Mouse (Mus musculus): Measurements from ENCODE around the gene Krt19. TPM values are rescaled to one million over a fixed set of nuclear protein-coding genes. Genes with fewer than 3 reads are reported as not detected.

The Krt19 gene
- total and polyA plus RNA-seq, 2 experiments from 2014 or later, result 20.6 to 52.2 TPM

DNA sequence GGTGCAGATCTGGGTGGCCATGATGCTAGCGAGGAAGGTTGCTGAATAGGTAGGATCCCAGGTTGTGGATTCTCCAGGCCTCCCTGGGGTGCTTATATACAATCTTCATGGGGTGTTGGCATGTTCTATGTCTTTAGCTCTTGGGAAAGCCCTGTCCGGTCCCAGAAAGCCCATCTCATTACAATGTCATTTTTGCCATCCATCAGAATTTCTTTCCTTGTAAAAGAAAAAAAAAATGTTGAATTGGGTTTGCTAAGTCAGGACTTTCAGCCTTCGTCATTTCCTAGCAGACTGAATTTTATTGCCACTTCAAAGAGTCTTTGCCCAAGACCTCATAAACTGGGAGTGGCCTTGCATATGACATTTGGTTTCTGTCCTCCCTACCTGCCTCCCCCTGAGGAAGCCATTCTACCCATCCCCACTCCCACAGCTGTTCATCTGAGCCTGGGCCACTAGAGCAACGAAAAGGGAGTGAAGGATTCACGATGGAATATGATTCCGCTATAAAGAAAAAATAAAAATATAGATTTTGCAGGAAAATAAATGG is 42.8 kb downstream of the Krt19 start, which contains the start of gene Krt36:
Gene Krt36 (minus strand): TSS at position 51 of the 547 bp plus-strand sequence.
- TF ChIP-seq CTCF (IDR thresholded peaks at IDR 0.05; ENCODE audit: low read depth) (no peak), EP300 (IDR thresholded peaks at IDR 0.05; ENCODE audit: low read depth) (no peak)
- Histone ChIP-seq H3K4me3 (ENCODE audit: low read depth, low read length) (no peak within 1 kb of the TSS), H3K27ac (ENCODE audit: low read depth) (no peak within 1 kb of the TSS), H3K4me2 (ENCODE audit: low read depth, low read length) (no peak within 1 kb of the TSS), H3K9ac (replicated peaks; ENCODE audit: low read depth, low read length) (no peak within 1 kb of the TSS), H3K4me1 (ENCODE audit: control insufficient read depth, insufficient read depth) (no peaks in the 10 kb centered on the region), H3K9me3 (replicated peaks; ENCODE audit: control insufficient read depth, low read length) (no peaks in the 10 kb centered on the region), H3K36me3 (replicated peaks; ENCODE audit: control insufficient read depth, insufficient read depth, low read length) (no peaks in the 10 kb centered on the region), H3K27me3 (ENCODE audit: control insufficient read depth, insufficient read depth, low read length) (no peaks in the 10 kb centered on the region)
- no peak for ATAC-seq (ENCODE audit: insufficient read depth, low read depth)
- 83% methylated on average over 6 of the region's 6 CpGs for WGBS
- DNase-seq (ENCODE audit: low spot score), result no peak

DNA sequence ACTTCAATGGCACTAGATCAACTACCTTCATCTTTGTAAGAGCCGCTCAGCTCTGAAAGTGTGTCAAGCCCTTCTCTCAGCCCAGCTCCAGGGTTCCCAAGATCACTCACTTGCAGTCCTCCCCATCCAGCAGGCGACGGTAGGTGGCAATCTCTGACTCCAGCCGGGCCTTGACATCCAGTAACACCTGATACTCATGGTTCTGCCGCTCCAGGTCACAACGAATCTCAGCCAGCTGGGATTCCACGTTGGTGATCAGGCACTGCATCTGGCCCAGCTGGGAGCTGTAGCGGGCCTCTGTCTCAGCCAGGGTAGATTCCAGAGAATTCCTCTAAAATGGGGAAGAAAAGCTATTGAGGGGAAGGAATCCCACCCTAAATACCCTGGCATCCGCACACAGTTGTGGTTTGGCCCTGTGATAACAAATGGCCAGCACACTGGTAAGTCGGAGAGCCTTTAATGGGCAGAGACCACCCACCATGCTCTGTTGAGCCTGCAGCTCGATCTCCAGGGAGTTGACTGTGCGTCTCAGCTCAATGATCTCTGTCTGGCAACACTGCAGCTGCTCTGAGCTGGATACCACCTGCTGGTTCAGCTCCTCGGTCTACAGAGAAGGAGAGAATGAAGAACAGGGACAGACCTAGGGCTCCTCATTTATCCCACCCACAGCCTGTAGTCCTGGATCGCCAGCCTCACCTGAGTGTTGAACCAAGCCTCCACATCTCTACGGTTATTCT is 45.6 kb downstream of the Krt19 start:
- no peaks in the 10 kb centered on the region for H3K4me1 ChIP-seq (ENCODE audit: control insufficient read depth, insufficient read depth)
- H3K36me3 ChIP-seq (replicated peaks; ENCODE audit: control insufficient read depth, insufficient read depth, low read length), result no peaks in the 10 kb centered on the region
- H3K4me2 ChIP-seq (ENCODE audit: low read depth, low read length), result no peak overlapping the region
- ATAC-seq (ENCODE audit: insufficient read depth, low read depth) (no peak), DNase-seq (ENCODE audit: low spot score) (no peak)
- no peaks in the 10 kb centered on the region for H3K9me3 ChIP-seq (replicated peaks; ENCODE audit: control insufficient read depth, low read length)
- H3K27ac ChIP-seq (ENCODE audit: low read depth), result no peak overlapping the region
- H3K4me3 ChIP-seq (ENCODE audit: low read depth, low read length), result no peak overlapping the region
- TF ChIP-seq CTCF (IDR thresholded peaks at IDR 0.05; ENCODE audit: low read depth), result no peak
- no peak for TF ChIP-seq EP300 (IDR thresholded peaks at IDR 0.05; ENCODE audit: low read depth)
- 48% methylated on average over 15 of the region's 15 CpGs for WGBS
- no peaks in the 10 kb centered on the region for H3K27me3 ChIP-seq (ENCODE audit: control insufficient read depth, insufficient read depth, low read length)
- H3K9ac ChIP-seq (replicated peaks; ENCODE audit: low read depth, low read length), result no peak overlapping the region

DNA sequence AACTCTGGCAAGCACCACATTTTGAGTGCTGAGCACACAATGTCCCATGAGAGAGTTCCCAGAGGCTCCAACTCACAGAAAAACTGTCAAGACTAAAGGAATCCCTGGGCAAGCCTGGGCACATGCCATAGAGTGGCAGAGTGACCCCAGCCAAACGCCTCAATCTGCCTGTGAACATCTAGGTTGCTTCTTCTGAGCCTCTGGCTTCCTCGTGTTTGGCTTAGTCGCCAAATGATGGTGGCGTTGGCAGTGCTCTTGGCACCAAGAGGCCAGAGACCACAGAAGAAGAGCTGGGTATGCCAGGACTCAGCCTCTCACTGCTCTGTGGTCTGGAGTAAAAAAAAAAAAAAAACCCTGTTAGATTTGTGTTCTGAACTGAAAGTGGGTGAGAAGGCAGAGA is 48.1 kb downstream of the Krt19 start:
- ATAC-seq (ENCODE audit: insufficient read depth, low read depth), result no peak

DNA sequence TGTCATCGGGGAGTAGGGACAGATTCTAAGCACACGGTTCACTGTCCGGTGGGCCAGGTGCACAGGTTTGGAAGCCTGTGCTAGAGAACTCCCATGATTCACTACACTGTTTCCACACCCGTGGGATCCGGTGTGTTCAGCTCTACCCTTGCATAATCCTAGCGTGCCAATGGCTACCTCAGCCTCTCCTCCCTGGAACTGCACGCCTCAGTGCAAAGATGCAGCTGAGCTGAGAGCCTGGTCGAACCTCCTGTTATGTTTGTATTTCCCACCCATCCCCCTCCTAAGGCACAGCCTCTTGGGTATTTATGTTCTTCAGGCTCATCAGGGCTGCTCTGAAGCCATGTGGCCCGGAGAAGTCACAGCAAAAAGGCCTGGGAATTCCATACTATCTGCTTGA is 50.6 kb downstream of the Krt19 start:
- 66% methylated on average over 9 of the region's 9 CpGs for WGBS
- no peaks in the 10 kb centered on the region for H3K9me3 ChIP-seq (replicated peaks; ENCODE audit: control insufficient read depth, low read length)
- no peak overlapping the region for H3K4me3 ChIP-seq (ENCODE audit: low read depth, low read length)
- no peaks in the 10 kb centered on the region for H3K4me1 ChIP-seq (ENCODE audit: control insufficient read depth, insufficient read depth)
- H3K27ac ChIP-seq (ENCODE audit: low read depth), result no peak overlapping the region
- H3K9ac ChIP-seq (replicated peaks; ENCODE audit: low read depth, low read length), result no peak overlapping the region
- no peaks in the 10 kb centered on the region for H3K36me3 ChIP-seq (replicated peaks; ENCODE audit: control insufficient read depth, insufficient read depth, low read length)
- no peak overlapping the region for H3K4me2 ChIP-seq (ENCODE audit: low read depth, low read length)
- ATAC-seq (ENCODE audit: insufficient read depth, low read depth) (no peak), DNase-seq (ENCODE audit: low spot score) (no peak)
- TF ChIP-seq CTCF (IDR thresholded peaks at IDR 0.05; ENCODE audit: low read depth) (no peak), EP300 (IDR thresholded peaks at IDR 0.05; ENCODE audit: low read depth) (no peak)
- H3K27me3 ChIP-seq (ENCODE audit: control insufficient read depth, insufficient read depth, low read length), result no peaks in the 10 kb centered on the region

More for the DNA sequence above, 48.1 kb downstream of the Krt19 start:
- Histone ChIP-seq H3K4me2 (ENCODE audit: low read depth, low read length) (no peak overlapping the region), H3K9ac (replicated peaks; ENCODE audit: low read depth, low read length) (no peak overlapping the region), H3K36me3 (replicated peaks; ENCODE audit: control insufficient read depth, insufficient read depth, low read length) (no peaks in the 10 kb centered on the region), H3K4me1 (ENCODE audit: control insufficient read depth, insufficient read depth) (no peaks in the 10 kb centered on the region), H3K27ac (ENCODE audit: low read depth) (no peak overlapping the region), H3K27me3 (ENCODE audit: control insufficient read depth, insufficient read depth, low read length) (no peaks in the 10 kb centered on the region), H3K4me3 (ENCODE audit: low read depth, low read length) (no peak overlapping the region), H3K9me3 (replicated peaks; ENCODE audit: control insufficient read depth, low read length) (no peaks in the 10 kb centered on the region)
- WGBS, result 76% methylated on average over 4 of the region's 4 CpGs
- DNase-seq (ENCODE audit: low spot score), result no peak
- TF ChIP-seq CTCF (IDR thresholded peaks at IDR 0.05; ENCODE audit: low read depth) (no peak), EP300 (IDR thresholded peaks at IDR 0.05; ENCODE audit: low read depth) (no peak)

DNA sequence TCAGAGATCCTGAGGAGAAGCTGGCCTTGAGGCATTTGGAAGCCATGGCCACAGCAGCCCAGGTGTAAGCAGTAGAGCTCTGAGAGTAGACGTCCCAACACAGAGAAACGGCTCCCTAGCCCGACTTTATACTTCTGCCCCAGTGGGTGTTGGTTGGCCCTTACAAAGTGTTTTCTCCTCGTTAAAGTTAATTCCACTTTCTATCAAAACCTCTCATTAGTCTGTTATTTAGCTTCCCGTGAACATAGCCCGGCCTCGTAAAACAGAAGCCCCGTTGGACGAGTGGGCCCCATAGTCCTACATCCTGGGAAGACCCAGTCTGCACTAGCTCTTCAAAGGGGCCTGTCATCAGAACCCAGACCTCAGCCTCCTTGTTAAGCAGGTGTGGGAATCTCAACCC is 52.3 kb downstream of the Krt19 start, which contains the start of gene Krt35:
Gene Krt35 (minus strand): TSS at position 101 of the 400 bp plus-strand sequence.
- TF ChIP-seq CTCF (IDR thresholded peaks at IDR 0.05; ENCODE audit: low read depth), result no peak
- no peak for TF ChIP-seq EP300 (IDR thresholded peaks at IDR 0.05; ENCODE audit: low read depth)
- H3K4me2 ChIP-seq (ENCODE audit: low read depth, low read length), result no peak within 1 kb of the TSS
- ATAC-seq (ENCODE audit: insufficient read depth, low read depth), result no peak
- H3K27me3 ChIP-seq (ENCODE audit: control insufficient read depth, insufficient read depth, low read length), result no peaks in the 10 kb centered on the region
- H3K27ac ChIP-seq (ENCODE audit: low read depth), result no peak within 1 kb of the TSS
- 81% methylated on average over 9 of the region's 9 CpGs for WGBS
- H3K36me3 ChIP-seq (replicated peaks; ENCODE audit: control insufficient read depth, insufficient read depth, low read length), result no peaks in the 10 kb centered on the region
- no peak within 1 kb of the TSS for H3K4me3 ChIP-seq (ENCODE audit: low read depth, low read length)
- H3K9me3 ChIP-seq (replicated peaks; ENCODE audit: control insufficient read depth, low read length), result no peaks in the 10 kb centered on the region
- no peak for DNase-seq (ENCODE audit: low spot score)
- H3K4me1 ChIP-seq (ENCODE audit: control insufficient read depth, insufficient read depth), result no peaks in the 10 kb centered on the region
- no peak within 1 kb of the TSS for H3K9ac ChIP-seq (replicated peaks; ENCODE audit: low read depth, low read length)

Other genes starting within 250 kb of the Krt19 start
- gene Krtap31-1, start 240.7 kb downstream of the Krt19 start, total RNA-seq (2014; rRNA removed; ENCODE audit: low replicate concordance), result not detected in 2 replicates
- gene Krtap31-1, start 240.7 kb downstream of the Krt19 start, polyA plus RNA-seq (2015; fragmentation: Nextera tagmentation; extraction: Ambion mirVana), result not detected in 2 replicates
- not detected in 2 replicates for gene Gm11565, start 233.9 kb downstream of the Krt19 start, total RNA-seq (2014; rRNA removed; ENCODE audit: low replicate concordance)
- not detected in 2 replicates for gene Gm11565, start 233.9 kb downstream of the Krt19 start, polyA plus RNA-seq (2015; fragmentation: Nextera tagmentation; extraction: Ambion mirVana)
- gene Krtap31-2, start 212.4 kb downstream of the Krt19 start, total RNA-seq (2014; rRNA removed; ENCODE audit: low replicate concordance), result not detected in 2 replicates
- not detected in 2 replicates for gene Krtap31-2, start 212.4 kb downstream of the Krt19 start, polyA plus RNA-seq (2015; fragmentation: Nextera tagmentation; extraction: Ambion mirVana)
- gene Krtap9-5, start 200.2 kb downstream of the Krt19 start, total RNA-seq (2014; rRNA removed; ENCODE audit: low replicate concordance), result not detected in 2 replicates
- gene Krtap9-5, start 200.2 kb downstream of the Krt19 start, polyA plus RNA-seq (2015; fragmentation: Nextera tagmentation; extraction: Ambion mirVana), result not detected in 2 replicates
- gene Krtap29-1, start 169.6 kb downstream of the Krt19 start, total RNA-seq (2014; rRNA removed; ENCODE audit: low replicate concordance), result not detected in 2 replicates
- not detected in 2 replicates for gene Krtap29-1, start 169.6 kb downstream of the Krt19 start, polyA plus RNA-seq (2015; fragmentation: Nextera tagmentation; extraction: Ambion mirVana)
- gene Krtap16-1, start 162.1 kb downstream of the Krt19 start, total RNA-seq (2014; rRNA removed; ENCODE audit: low replicate concordance), result not detected in 2 replicates
- gene Krtap16-1, start 162.1 kb downstream of the Krt19 start, polyA plus RNA-seq (2015; fragmentation: Nextera tagmentation; extraction: Ambion mirVana), result not detected in 2 replicates
- not detected in 2 replicates for gene Krtap17-1, start 154.7 kb downstream of the Krt19 start, total RNA-seq (2014; rRNA removed; ENCODE audit: low replicate concordance)
- gene Krtap17-1, start 154.7 kb downstream of the Krt19 start, polyA plus RNA-seq (2015; fragmentation: Nextera tagmentation; extraction: Ambion mirVana), result not detected in 2 replicates
- gene Krt33a, start 132.5 kb downstream of the Krt19 start, total RNA-seq (2014; rRNA removed; ENCODE audit: low replicate concordance), result not detected in 2 replicates
- not detected in 2 replicates for gene Krt33a, start 132.5 kb downstream of the Krt19 start, polyA plus RNA-seq (2015; fragmentation: Nextera tagmentation; extraction: Ambion mirVana)
- gene Krt33b, start 118.8 kb downstream of the Krt19 start, total RNA-seq (2014; rRNA removed; ENCODE audit: low replicate concordance), result not detected in 2 replicates
- not detected in 2 replicates for gene Krt33b, start 118.8 kb downstream of the Krt19 start, polyA plus RNA-seq (2015; fragmentation: Nextera tagmentation; extraction: Ambion mirVana)
- not detected in 2 replicates for gene Krt34, start 107.1 kb downstream of the Krt19 start, total RNA-seq (2014; rRNA removed; ENCODE audit: low replicate concordance)
- gene Krt34, start 107.1 kb downstream of the Krt19 start, polyA plus RNA-seq (2015; fragmentation: Nextera tagmentation; extraction: Ambion mirVana), result not detected in 2 replicates
- gene Krt31, start 98.1 kb downstream of the Krt19 start, total RNA-seq (2014; rRNA removed; ENCODE audit: low replicate concordance), result not detected in 2 replicates
- not detected in 2 replicates for gene Krt31, start 98.1 kb downstream of the Krt19 start, polyA plus RNA-seq (2015; fragmentation: Nextera tagmentation; extraction: Ambion mirVana)
- not detected in 2 replicates for gene Krt32, start 60.4 kb downstream of the Krt19 start, total RNA-seq (2014; rRNA removed; ENCODE audit: low replicate concordance)
- gene Krt32, start 60.4 kb downstream of the Krt19 start, polyA plus RNA-seq (2015; fragmentation: Nextera tagmentation; extraction: Ambion mirVana), result not detected in 2 replicates
- gene Krt35, start 52.4 kb downstream of the Krt19 start, total RNA-seq (2014; rRNA removed; ENCODE audit: low replicate concordance), result not detected in 2 replicates
- not detected in 2 replicates for gene Krt35, start 52.4 kb downstream of the Krt19 start, polyA plus RNA-seq (2015; fragmentation: Nextera tagmentation; extraction: Ambion mirVana)
- not detected in 2 replicates for gene Krt36, start 43.0 kb downstream of the Krt19 start, total RNA-seq (2014; rRNA removed; ENCODE audit: low replicate concordance)
- gene Krt36, start 43.0 kb downstream of the Krt19 start, polyA plus RNA-seq (2015; fragmentation: Nextera tagmentation; extraction: Ambion mirVana), result not detected in 2 replicates
- not detected in 2 replicates for gene Krt13, start 27.1 kb downstream of the Krt19 start, total RNA-seq (2014; rRNA removed; ENCODE audit: low replicate concordance)
- 0.30 TPM in 1 of 2 replicates, not detected in the other for gene Krt13, start 27.1 kb downstream of the Krt19 start, polyA plus RNA-seq (2015; fragmentation: Nextera tagmentation; extraction: Ambion mirVana)
- gene Krt15, start 12.7 kb downstream of the Krt19 start, total RNA-seq (2014; rRNA removed; ENCODE audit: low replicate concordance), result 0.12 and 8.1 TPM in 2 replicates
- gene Krt15, start 12.7 kb downstream of the Krt19 start, polyA plus RNA-seq (2015; fragmentation: Nextera tagmentation; extraction: Ambion mirVana), result 0.40 and 2.8 TPM in 2 replicates
- not detected in 2 replicates for gene Krt9, start 44.6 kb upstream of the Krt19 start, total RNA-seq (2014; rRNA removed; ENCODE audit: low replicate concordance)
- gene Krt9, start 44.6 kb upstream of the Krt19 start, polyA plus RNA-seq (2015; fragmentation: Nextera tagmentation; extraction: Ambion mirVana), result not detected in 2 replicates
- 2.3 and 3.1 TPM in 2 replicates for gene Krt14, start 58.9 kb upstream of the Krt19 start, total RNA-seq (2014; rRNA removed; ENCODE audit: low replicate concordance)
- 2.8 and 3.0 TPM in 2 replicates for gene Krt14, start 58.9 kb upstream of the Krt19 start, polyA plus RNA-seq (2015; fragmentation: Nextera tagmentation; extraction: Ambion mirVana)
- gene Krt16, start 100.2 kb upstream of the Krt19 start, total RNA-seq (2014; rRNA removed; ENCODE audit: low replicate concordance), result not detected in 2 replicates
- gene Krt16, start 100.2 kb upstream of the Krt19 start, polyA plus RNA-seq (2015; fragmentation: Nextera tagmentation; extraction: Ambion mirVana), result not detected in 2 replicates
- 2.2 TPM in 1 of 2 replicates, not detected in the other for gene Krt17, start 112.4 kb upstream of the Krt19 start, total RNA-seq (2014; rRNA removed; ENCODE audit: low replicate concordance)
- gene Krt17, start 112.4 kb upstream of the Krt19 start, polyA plus RNA-seq (2015; fragmentation: Nextera tagmentation; extraction: Ambion mirVana), result 0.14 and 0.32 TPM in 2 replicates
- gene Krt42, start 121.2 kb upstream of the Krt19 start, total RNA-seq (2014; rRNA removed; ENCODE audit: low replicate concordance), result not detected in 2 replicates
- not detected in 2 replicates for gene Krt42, start 121.2 kb upstream of the Krt19 start, polyA plus RNA-seq (2015; fragmentation: Nextera tagmentation; extraction: Ambion mirVana)
- gene Eif1, start 171.2 kb upstream of the Krt19 start, total RNA-seq (2014; rRNA removed; ENCODE audit: low replicate concordance), result 64.1 and 105 TPM in 2 replicates
- 1,927 and 2,123 TPM in 2 replicates for gene Eif1, start 171.2 kb upstream of the Krt19 start, polyA plus RNA-seq (2015; fragmentation: Nextera tagmentation; extraction: Ambion mirVana)
- not detected in 2 replicates for gene Gast, start 185.7 kb upstream of the Krt19 start, total RNA-seq (2014; rRNA removed; ENCODE audit: low replicate concordance)
- not detected in 2 replicates for gene Gast, start 185.7 kb upstream of the Krt19 start, polyA plus RNA-seq (2015; fragmentation: Nextera tagmentation; extraction: Ambion mirVana)
- 3.5 and 5.7 TPM in 2 replicates for gene Hap1, start 207.5 kb upstream of the Krt19 start, total RNA-seq (2014; rRNA removed; ENCODE audit: low replicate concordance)
- 2.0 TPM in 2 replicates for gene Hap1, start 207.5 kb upstream of the Krt19 start, polyA plus RNA-seq (2015; fragmentation: Nextera tagmentation; extraction: Ambion mirVana)
- gene Jup, start 249.1 kb upstream of the Krt19 start, total RNA-seq (2014; rRNA removed; ENCODE audit: low replicate concordance), result 319 and 341 TPM in 2 replicates
- 135 and 142 TPM in 2 replicates for gene Jup, start 249.1 kb upstream of the Krt19 start, polyA plus RNA-seq (2015; fragmentation: Nextera tagmentation; extraction: Ambion mirVana)

Measured in heart, postnatal 0 days (tissue).